Mouse (Mus musculus) lung, postnatal 0 days (tissue): ENCODE data around the gene Dlg2.

ENCODE experiments used
- CTCF ChIP-seq: IDR thresholded peaks from 2 replicates; pipeline ENCODE4 v1.5.1; 2016; ENCODE audit warnings: antibody characterized with exemption, mild to moderate bottlenecking
- EP300 ChIP-seq: IDR thresholded peaks from 2 replicates; pipeline ENCODE4 v1.6.1; 2016; ENCODE audit warnings: antibody characterized with exemption, mild to moderate bottlenecking, control low read depth

- TF ChIP-seq CTCF (no peak), EP300 (no peak)
Measured at GRCm38 (mm10) chr7:91716696-91717095, 1240.2 kb downstream of the Dlg2 start.
